Mouse (Mus musculus) 3T3-L1 (cell line): ENCODE measurements around the gene Cacna1s.

Experiments
- DNase-seq: peaks from one replicate; pipeline ENCODE4 v3.0.0-alpha.2; 2015; ENCODE audit warnings: low read depth, low spot score

Gene Cacna1s

GRCm38 (mm10) chr1:136137071-136137531, 84.6 kb downstream of the Cacna1s start:
- DNase-seq = peak; percentile 92

- DNase-seq = peak; percentile 81
Measured at GRCm38 (mm10) chr1:136137575-136137974, 85.0 kb downstream of the Cacna1s start.

- DNase-seq = peak; percentile 18
Measured at GRCm38 (mm10) chr1:136138191-136138830, 85.8 kb downstream of the Cacna1s start.

GRCm38 (mm10) chr1:136139990-136140640, 87.6 kb downstream of the Cacna1s start:
- DNase-seq = peak; percentile 85

- no peak for DNase-seq
Measured at GRCm38 (mm10) chr1:136141176-136141950, 88.8 kb downstream of the Cacna1s start.

- no peak for DNase-seq
Measured at GRCm38 (mm10) chr1:136142336-136142735, 89.8 kb downstream of the Cacna1s start.

- DNase-seq = peak; percentile 26
Measured at GRCm38 (mm10) chr1:136143514-136143913, 91.0 kb downstream of the Cacna1s start.

- no peak for DNase-seq
Measured at GRCm38 (mm10) chr1:136149702-136150101, 97.2 kb downstream of the Cacna1s start.

GRCm38 (mm10) chr1:136151371-136151770, 98.8 kb downstream of the Cacna1s start:
- DNase-seq = no peak

GRCm38 (mm10) chr1:136156304-136156703, 103.8 kb downstream of the Cacna1s start:
- DNase-seq = no peak

- no peak for DNase-seq
Measured at GRCm38 (mm10) chr1:136156951-136157350, 104.4 kb downstream of the Cacna1s start.

GRCm38 (mm10) chr1:136159830-136160229, 107.3 kb downstream of the Cacna1s start:
- DNase-seq = no peak

- no peak for DNase-seq
Measured at GRCm38 (mm10) chr1:136160297-136160696, 107.7 kb downstream of the Cacna1s start.

- DNase-seq = no peak
Measured at GRCm38 (mm10) chr1:136160930-136161329, 108.4 kb downstream of the Cacna1s start.

GRCm38 (mm10) chr1:136161333-136161921, 108.9 kb downstream of the Cacna1s start:
- DNase-seq = no peak

GRCm38 (mm10) chr1:136165436-136165835, 112.9 kb downstream of the Cacna1s start:
- DNase-seq = no peak

GRCm38 (mm10) chr1:136167657-136168056, 115.1 kb downstream of the Cacna1s start:
- peak; percentile 66 for DNase-seq
